Mouse (Mus musculus) cortical plate, adult 2 months (tissue): Measurements from ENCODE around the gene Fbxo33.

ENCODE experiments used
- CTCF ChIP-seq: fragments of 200-500 bp; IDR thresholded peaks from 2 replicates; pipeline ENCODE4 v1.5.1; 2011; ENCODE audit warnings: mild to moderate bottlenecking, control low read depth, low read length; ENCODE audit not compliant: insufficient read depth; ENCODE audit errors: extremely low read depth
- POLR2A ChIP-seq: fragments of 200-500 bp; IDR thresholded peaks from 2 replicates; pipeline ENCODE4 v1.6.1; 2011; ENCODE audit warnings: mild to moderate bottlenecking, low read length, control low read depth; ENCODE audit not compliant: insufficient read depth; ENCODE audit errors: extremely low read depth

DNA sequence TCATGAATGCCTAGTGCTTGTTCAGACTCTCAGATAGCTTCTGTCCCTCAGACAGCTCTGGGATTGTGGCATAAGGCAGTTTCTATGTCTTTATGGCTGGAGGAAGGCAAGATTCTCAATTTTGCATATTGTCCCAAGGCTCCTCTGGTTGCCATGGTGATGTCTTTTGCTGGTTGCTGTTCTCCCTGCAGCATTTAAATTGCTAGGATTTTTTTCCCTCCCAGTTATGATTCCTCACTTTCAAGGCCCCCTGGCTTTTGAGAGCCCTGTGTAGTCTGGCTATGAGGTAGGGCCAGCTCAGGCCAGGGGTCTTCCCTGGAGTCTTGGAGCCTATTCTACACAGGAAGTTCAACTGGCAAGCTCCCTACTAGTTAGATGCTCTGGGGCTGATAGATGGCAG is 40.8 kb upstream of the Fbxo33 start:
- no peak for TF ChIP-seq CTCF
- no peak for TF ChIP-seq POLR2A
